Mouse (Mus musculus): ENCODE data around the gene Nkain1. TPM values are rescaled to one million over a fixed set of nuclear protein-coding genes. Genes with fewer than 3 reads are reported as not detected.

Gene Nkain1
- polyA plus RNA-seq, 1 experiment from 2014 or later, result 1.2 TPM

DNA sequence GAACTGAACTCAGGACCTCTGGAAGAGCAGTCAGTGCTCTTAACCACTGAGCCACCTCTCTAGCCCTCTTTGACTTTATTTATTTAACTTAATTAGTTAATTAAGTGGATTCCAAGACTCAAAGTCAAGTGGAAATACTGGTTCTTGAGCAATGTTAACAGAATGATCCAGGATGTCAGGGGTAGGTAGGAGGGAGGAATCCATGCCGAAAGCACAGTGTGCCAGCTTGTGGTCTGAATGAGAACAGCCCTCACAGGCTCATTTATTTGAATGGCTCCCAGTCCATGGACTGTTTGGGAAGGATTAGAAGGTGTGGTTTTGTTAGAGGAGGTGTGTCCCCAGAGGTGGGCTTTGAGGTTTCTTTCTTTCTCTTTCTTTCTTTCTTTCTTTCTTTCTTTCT is 46.2 kb downstream of the Nkain1 start:
- Histone ChIP-seq H3K9ac (no peak overlapping the region), H3K27me3 (replicated peaks) (no peaks in the 10 kb centered on the region), H3K36me3 (no peaks in the 10 kb centered on the region), H3K4me1 (peaks cover 6% of the 10 kb centered on the region), H3K4me2 (no peak overlapping the region), H3K9me3 (no peaks in the 10 kb centered on the region), H3K27ac (no peak overlapping the region), H3K4me3 (replicated peaks) (no peak overlapping the region)
- ATAC-seq (ENCODE audit: insufficient read depth, low FRiP score, low read depth), result no peak
- WGBS, result 71% methylated on average over 1 of the region's 1 CpGs

DNA sequence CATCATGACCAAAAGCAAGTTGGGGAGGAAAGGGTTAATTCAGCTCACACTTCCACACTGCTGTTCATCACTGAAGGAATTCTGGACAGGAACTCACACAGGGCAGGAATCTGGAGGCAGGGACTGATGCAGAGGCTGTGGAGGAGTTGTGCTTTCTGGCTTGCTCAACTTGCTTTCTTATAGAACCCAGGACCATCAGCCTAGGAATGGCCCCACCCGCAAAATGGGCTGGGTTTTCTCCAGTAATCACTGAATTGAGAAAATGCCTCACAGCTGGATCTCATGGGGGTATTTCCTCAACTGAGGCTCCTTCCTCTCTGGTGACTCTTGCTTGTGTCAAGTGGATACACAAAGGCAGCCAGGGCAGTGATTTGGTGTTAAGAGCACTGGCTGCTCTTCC is 48.9 kb downstream of the Nkain1 start:
- Histone ChIP-seq H3K9ac (no peak overlapping the region), H3K4me2 (no peak overlapping the region), H3K27me3 (replicated peaks) (no peaks in the 10 kb centered on the region), H3K9me3 (no peaks in the 10 kb centered on the region), H3K4me3 (replicated peaks) (no peak overlapping the region), H3K4me1 (0 out of 2 replicates have a peak, but pooled peaks cover 4% of the 10 kb centered on the region), H3K36me3 (no peaks in the 10 kb centered on the region), H3K27ac (no peak overlapping the region)
- no peak for ATAC-seq (ENCODE audit: insufficient read depth, low FRiP score, low read depth)
- WGBS, result 58% methylated on average over 1 of the region's 1 CpGs

DNA sequence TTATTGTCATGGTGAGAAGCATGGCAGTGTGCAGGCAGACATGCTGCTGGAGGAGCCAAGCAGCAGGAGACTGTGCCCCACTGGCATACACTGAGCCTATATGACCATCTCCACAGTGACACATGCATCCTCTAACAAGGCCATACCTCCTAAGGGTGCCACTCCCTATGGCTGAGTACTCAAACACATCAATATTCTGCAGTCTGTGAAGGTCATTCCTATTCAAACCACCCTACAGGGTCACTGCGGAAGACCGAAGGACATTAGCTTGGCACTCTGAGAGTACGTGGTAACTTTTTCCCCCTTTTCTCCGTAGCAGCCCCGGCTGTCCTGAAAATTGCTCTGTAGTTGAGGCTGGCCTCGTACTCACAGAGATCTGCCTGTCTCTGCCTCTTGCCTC is 52.5 kb downstream of the Nkain1 start:
- no peak for ATAC-seq (ENCODE audit: insufficient read depth, low FRiP score, low read depth)
- WGBS, result 97% methylated on average over 6 of the region's 6 CpGs

DNA sequence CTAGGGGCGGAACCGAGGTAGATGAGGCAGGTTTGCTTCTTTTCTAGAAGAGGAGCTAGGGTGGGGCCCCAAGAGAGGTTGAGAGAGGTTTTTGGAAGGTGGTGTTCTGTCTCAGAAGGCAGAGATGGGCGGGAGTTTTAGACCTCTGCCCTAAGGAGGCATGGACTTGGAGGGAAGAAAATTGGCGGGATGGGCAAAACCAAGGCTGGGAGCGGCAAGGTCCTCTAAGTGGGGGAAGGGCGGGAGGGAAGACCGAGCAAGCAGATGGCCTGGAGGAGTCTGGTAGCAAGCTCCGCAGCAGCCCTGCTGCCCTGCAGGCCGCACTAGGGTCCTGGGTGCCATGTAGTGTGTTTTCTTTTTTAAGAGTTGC is 53.5 kb downstream of the Nkain1 start:
- H3K27ac ChIP-seq, result peak overlapping the region; percentile 18; the same call in 1 of the 2 replicates
- peak overlapping the region; percentile 56 for H3K4me3 ChIP-seq (replicated peaks)
- WGBS, result 1% methylated on average over 9 of the region's 9 CpGs
- H3K9me3 ChIP-seq, result no peaks in the 10 kb centered on the region
- H3K27me3 ChIP-seq (replicated peaks), result no peaks in the 10 kb centered on the region
- no peak overlapping the region for H3K9ac ChIP-seq
- H3K4me2 ChIP-seq, result peak overlapping the region; percentile 63
- peak; percentile 68 for ATAC-seq (ENCODE audit: insufficient read depth, low FRiP score, low read depth)
- no peaks in the 10 kb centered on the region for H3K36me3 ChIP-seq
- 0 out of 2 replicates have a peak, but pooled peaks cover 4% of the 10 kb centered on the region for H3K4me1 ChIP-seq

More for the DNA sequence above, 52.5 kb downstream of the Nkain1 start:
- Histone ChIP-seq H3K4me3 (replicated peaks) (no peak overlapping the region), H3K9me3 (no peaks in the 10 kb centered on the region), H3K36me3 (no peaks in the 10 kb centered on the region), H3K9ac (no peak overlapping the region), H3K27me3 (replicated peaks) (no peaks in the 10 kb centered on the region), H3K4me2 (no peak overlapping the region), H3K27ac (no peak overlapping the region), H3K4me1 (0 out of 2 replicates have a peak, but pooled peaks cover 4% of the 10 kb centered on the region)

DNA sequence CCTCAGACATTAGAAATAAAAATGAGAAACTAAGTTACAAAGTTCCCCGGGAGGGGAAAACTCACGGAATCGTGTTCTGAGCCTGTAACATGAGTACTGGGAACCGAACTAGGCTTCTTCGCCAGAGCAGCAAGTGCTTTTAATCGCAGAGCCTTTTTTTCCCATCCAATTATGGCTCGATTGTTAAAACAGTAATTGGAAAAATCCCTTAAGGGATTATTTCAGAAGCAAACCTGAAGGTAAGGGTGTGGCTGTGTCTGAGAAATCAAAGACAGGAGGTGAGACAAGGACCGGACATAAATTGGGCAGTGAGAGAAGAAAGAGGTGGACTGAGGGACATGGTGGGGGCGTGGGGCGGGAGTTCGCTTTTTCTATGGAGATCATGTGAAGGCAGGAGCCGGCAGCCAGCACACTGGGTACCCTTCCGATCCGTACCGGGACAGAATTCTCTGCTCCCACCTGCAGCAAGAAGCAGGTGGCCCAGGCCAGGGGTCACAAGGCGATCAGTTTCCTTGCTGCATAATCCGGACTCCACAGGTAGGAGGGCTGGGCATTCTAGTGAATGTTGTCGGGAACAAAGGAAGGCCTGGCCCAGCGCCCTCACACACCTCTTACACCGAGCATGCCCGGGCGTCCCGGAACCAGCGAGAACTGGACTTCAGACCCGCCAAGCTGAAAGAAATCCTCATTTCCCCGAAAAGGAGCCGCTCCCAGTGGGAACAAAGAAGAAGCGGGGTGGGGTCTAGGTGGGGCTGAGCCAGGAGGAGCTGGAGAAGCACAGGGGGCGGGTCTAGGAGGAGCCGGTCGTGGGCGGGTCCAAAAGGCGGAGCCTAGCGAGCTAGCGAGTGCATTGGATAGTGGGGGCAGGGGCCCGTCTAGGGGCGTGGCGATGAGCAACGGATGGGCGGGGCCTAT is 54.1 kb downstream of the Nkain1 start:
- WGBS, result 2% methylated on average over 40 of the region's 40 CpGs
- 0 out of 2 replicates have a peak, but pooled peaks cover 4% of the 10 kb centered on the region for H3K4me1 ChIP-seq
- H3K4me2 ChIP-seq, result peak overlapping the region; percentile 63
- peak overlapping the region; percentile 37; the same call in 1 of the 2 replicates for H3K9ac ChIP-seq
- peak overlapping the region; percentile 56 for H3K4me3 ChIP-seq (replicated peaks)
- no peaks in the 10 kb centered on the region for H3K9me3 ChIP-seq
- H3K36me3 ChIP-seq, result no peaks in the 10 kb centered on the region
- peak overlapping the region; percentile 87 for H3K27ac ChIP-seq
- peak; percentile 99 for ATAC-seq (ENCODE audit: insufficient read depth, low FRiP score, low read depth)
- no peaks in the 10 kb centered on the region for H3K27me3 ChIP-seq (replicated peaks)

DNA sequence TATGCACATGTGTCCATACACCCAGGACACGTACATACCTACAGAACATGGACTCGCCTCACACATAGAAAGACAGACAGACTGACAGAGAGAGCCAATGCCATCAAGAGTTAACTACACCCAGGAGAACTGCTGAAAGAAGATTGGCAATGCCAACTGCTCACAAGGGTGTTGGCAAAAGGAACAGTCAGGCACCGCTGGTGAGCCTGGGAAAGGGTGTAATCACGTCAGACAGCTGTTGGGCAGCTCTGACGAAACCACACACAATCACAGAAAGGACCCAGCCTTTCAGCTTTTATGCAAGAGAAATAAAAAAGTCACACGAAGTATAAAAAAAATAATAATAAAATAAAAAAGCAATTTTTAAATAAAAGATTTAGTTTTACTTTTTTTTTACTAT is 57.5 kb downstream of the Nkain1 start:
- H3K4me1 ChIP-seq, result 0 out of 2 replicates have a peak, but pooled peaks cover 4% of the 10 kb centered on the region
- no peaks in the 10 kb centered on the region for H3K27me3 ChIP-seq (replicated peaks)
- no peak for ATAC-seq (ENCODE audit: insufficient read depth, low FRiP score, low read depth)
- WGBS, result 81% methylated on average over 6 of the region's 6 CpGs
- H3K27ac ChIP-seq, result no peak overlapping the region
- H3K9me3 ChIP-seq, result no peaks in the 10 kb centered on the region
- H3K36me3 ChIP-seq, result no peaks in the 10 kb centered on the region
- H3K4me2 ChIP-seq, result no peak overlapping the region
- H3K4me3 ChIP-seq (replicated peaks), result no peak overlapping the region
- no peak overlapping the region for H3K9ac ChIP-seq

Other genes with a start within 250 kb of the Nkain1 start
- gene Zcchc17, start 214.2 kb downstream of the Nkain1 start, polyA plus RNA-seq (2015; fragmentation: Nextera tagmentation; extraction: Ambion mirVana), result 59.9 and 64.9 TPM in 2 replicates
- 129 and 135 TPM in 2 replicates for gene Snrnp40, start 214.0 kb downstream of the Nkain1 start, polyA plus RNA-seq (2015; fragmentation: Nextera tagmentation; extraction: Ambion mirVana)
- 72.4 and 78.4 TPM in 2 replicates for gene Pum1, start 89.1 kb upstream of the Nkain1 start, polyA plus RNA-seq (2015; fragmentation: Nextera tagmentation; extraction: Ambion mirVana)
- 24.4 and 26.3 TPM in 2 replicates for gene Sdc3, start 218.4 kb upstream of the Nkain1 start, polyA plus RNA-seq (2015; fragmentation: Nextera tagmentation; extraction: Ambion mirVana)

Measured in stomach, embryonic 15.5 days (tissue).